Mouse (Mus musculus) forebrain, embryonic 14.5 days (tissue): ENCODE data around the gene Wdr53. TPM values are rescaled to one million over a fixed set of nuclear protein-coding genes. Genes with fewer than 3 reads are reported as not detected.
"Not testable (repeated sequence)": the region's sequence is repeated elsewhere in the genome, so short reads cannot be mapped to it uniquely, and the experiment has no call there.

ENCODE experiments used
- ATAC-seq: fragments of 200-750 bp; cut with Nextera tagmentation; 2 replicates; pipeline ENCODE4 v1.8.0; 2017; ENCODE audit warnings: mild to moderate bottlenecking, moderate library complexity
- DNase-seq: peaks from one replicate; pipeline ENCODE4 v3.0.0-alpha.2; 2015; ENCODE audit warnings: low spot score
- H3K27ac ChIP-seq: fragments of 300-500 bp; sonication (generic); 2 replicates; pipeline ENCODE4 v1.5.1; 2014; ENCODE audit warnings: low read depth, mild to moderate bottlenecking, control low read depth, low read length, moderate library complexity
- H3K27me3 ChIP-seq: fragments of 300-500 bp; sonication (generic); replicated peaks from 2 replicates; pipeline ENCODE4 v1.6.1; 2014; ENCODE audit warnings: low read length, control low read depth, mixed read lengths; ENCODE audit not compliant: control insufficient read depth, insufficient read depth
- H3K36me3 ChIP-seq: fragments of 300-500 bp; sonication (generic); 2 replicates; pipeline ENCODE4 v1.6.1; 2014; ENCODE audit warnings: low read length, control low read depth; ENCODE audit not compliant: control insufficient read depth, insufficient read depth
- H3K4me1 ChIP-seq: fragments of 300-500 bp; sonication (generic); 2 replicates; pipeline ENCODE4 v1.6.1; 2014; ENCODE audit warnings: antibody characterized with exemption, low read length, control low read depth; ENCODE audit not compliant: control insufficient read depth, insufficient read depth
- H3K4me2 ChIP-seq: fragments of 300-500 bp; sonication (generic); 2 replicates; pipeline ENCODE4 v1.6.1; 2014; ENCODE audit warnings: mild to moderate bottlenecking, control low read depth, low read length
- H3K4me3 ChIP-seq: fragments of 300-500 bp; sonication (generic); 2 replicates; pipeline ENCODE4 v1.5.1; 2014; ENCODE audit warnings: low read depth, low read length, control low read depth
- H3K9ac ChIP-seq: fragments of 300-500 bp; sonication (generic); 2 replicates; pipeline ENCODE4 v1.6.1; 2014; ENCODE audit warnings: mild to moderate bottlenecking, low read length, control low read depth, moderate library complexity
- H3K9me3 ChIP-seq: fragments of 300-500 bp; sonication (generic); replicated peaks from 2 replicates; pipeline ENCODE4 v1.6.1; 2016; ENCODE audit warnings: low read length, control low read depth, mixed read lengths; ENCODE audit not compliant: control insufficient read depth
- WGBS: fragments of 180-500 bp; shearing (Covaris S2); extraction: QIAGEN DNeasy Blood & Tissue Kit; methylation state at CpG from one replicate; pipeline ENCODE4 v1.1.7; 2014; 5-methylcytosine and 5-hydroxymethylcytosine counted together
- polyA plus RNA-seq: library from polyadenylated mRNA; unstranded; fragments of >200 nt; fragmentation: Nextera tagmentation; extraction: Ambion mirVana; gene quantifications from 2 replicates; pipeline ENCODE4 v1.2.1, GENCODE M21; 2014

Wdr53 gene
- polyA plus RNA-seq, 1 experiment from 2014 or later: 16.5 TPM

DNA sequence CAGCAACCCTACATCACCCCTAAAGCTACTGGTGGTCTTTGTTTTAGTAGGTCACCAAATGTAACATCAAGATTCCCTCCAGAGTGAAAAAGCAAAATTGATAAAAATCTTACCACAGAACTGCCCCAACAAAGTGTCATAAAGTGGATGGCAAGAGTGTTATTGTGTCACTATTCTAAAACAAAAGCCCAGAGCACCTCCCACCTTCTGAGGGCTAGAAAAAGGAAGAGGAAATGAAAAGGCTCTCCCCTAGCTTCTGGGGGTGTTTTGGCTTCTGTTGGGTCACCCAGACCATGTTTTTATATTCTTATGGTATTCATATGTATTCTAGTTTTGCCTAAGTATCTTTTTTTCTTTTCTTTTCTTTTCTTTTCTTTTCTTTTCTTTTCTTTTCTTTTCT, 24.6 kb upstream of the Wdr53 start:
- H3K4me1 ChIP-seq: no peaks in the 10 kb centered on the region
- no peak overlapping the region for H3K4me2 ChIP-seq
- no peaks in the 10 kb centered on the region for H3K27me3 ChIP-seq
- ATAC-seq (no peak), DNase-seq (no peak)
- no peak overlapping the region for H3K4me3 ChIP-seq
- H3K27ac ChIP-seq: no peak overlapping the region
- no peaks in the 10 kb centered on the region for H3K9me3 ChIP-seq
- H3K36me3 ChIP-seq: no peaks in the 10 kb centered on the region
- H3K9ac ChIP-seq: no peak overlapping the region

DNA sequence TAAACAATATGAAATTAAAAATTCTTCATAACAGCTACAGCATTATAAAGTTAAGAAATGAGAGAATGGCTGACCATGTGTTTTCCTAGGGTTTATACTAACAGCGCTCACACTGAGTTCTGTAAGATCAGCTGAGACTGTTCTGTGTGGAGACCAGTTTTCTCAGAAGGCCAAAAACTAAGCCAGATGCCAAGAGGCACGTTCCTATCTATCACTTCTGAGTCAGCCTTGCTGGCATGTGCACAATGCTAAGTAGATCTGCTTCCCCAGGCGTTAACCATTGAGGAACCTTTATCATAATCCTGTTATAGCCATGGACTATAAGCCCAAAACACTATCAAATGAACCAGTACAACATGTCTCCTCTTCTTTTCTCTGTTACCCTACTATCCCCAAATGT, 15.0 kb upstream of the Wdr53 start:
- H3K27me3 ChIP-seq, DNase-seq, H3K4me2 ChIP-seq, H3K4me1 ChIP-seq, ATAC-seq, H3K9ac ChIP-seq, H3K9me3 ChIP-seq, H3K4me3 ChIP-seq, H3K27ac ChIP-seq: not testable (repeated sequence)
- WGBS: 91% methylated on average over 3 of the region's 3 CpGs
- H3K36me3 ChIP-seq: peaks cover 41% of the 10 kb centered on the region

DNA sequence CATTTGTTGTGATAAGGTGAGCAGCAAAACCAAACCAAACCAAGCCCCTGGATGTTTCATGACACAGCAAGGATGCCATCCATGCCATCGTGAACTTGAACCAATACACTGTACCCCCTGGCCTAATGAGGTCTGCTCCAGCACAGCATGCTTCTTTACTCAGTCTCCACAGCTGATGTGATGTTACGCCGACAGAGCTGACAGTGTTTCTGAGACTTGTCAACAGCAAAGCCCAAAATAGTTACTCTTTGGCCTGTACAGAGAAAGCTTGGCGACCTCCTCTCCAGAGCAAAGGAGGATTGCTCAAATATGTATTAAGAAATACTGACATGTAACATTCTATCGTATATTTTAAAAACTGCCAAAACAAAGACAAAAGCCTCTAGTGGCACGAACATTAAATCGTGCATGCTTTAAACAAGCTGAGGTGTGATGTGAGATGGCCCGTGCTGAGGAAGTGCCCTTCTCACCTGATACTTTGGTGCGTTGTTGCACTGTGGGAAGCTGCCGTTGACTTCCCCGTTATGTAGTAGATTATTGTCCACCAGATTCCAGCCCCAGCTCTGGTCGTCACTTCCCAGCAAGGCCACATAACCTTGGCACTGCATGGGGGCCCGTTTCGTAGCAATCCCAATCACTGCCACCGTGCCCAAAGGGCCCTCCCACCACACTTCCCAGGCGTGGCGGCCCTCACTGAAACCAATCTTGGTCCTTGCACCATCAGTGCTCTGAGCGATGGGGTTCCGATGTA, 8.9 kb upstream of the Wdr53 start:
- ATAC-seq (no peak), DNase-seq (no peak)
- Histone ChIP-seq H3K9me3 (no peaks in the 10 kb centered on the region), H3K9ac (no peak overlapping the region), H3K27ac (no peak overlapping the region), H3K4me2 (no peak overlapping the region), H3K4me1 (no peaks in the 10 kb centered on the region), H3K27me3 (no peaks in the 10 kb centered on the region), H3K36me3 (peaks cover 42% of the 10 kb centered on the region), H3K4me3 (no peak overlapping the region)
- WGBS: 92% methylated on average over 19 of the region's 19 CpGs

DNA sequence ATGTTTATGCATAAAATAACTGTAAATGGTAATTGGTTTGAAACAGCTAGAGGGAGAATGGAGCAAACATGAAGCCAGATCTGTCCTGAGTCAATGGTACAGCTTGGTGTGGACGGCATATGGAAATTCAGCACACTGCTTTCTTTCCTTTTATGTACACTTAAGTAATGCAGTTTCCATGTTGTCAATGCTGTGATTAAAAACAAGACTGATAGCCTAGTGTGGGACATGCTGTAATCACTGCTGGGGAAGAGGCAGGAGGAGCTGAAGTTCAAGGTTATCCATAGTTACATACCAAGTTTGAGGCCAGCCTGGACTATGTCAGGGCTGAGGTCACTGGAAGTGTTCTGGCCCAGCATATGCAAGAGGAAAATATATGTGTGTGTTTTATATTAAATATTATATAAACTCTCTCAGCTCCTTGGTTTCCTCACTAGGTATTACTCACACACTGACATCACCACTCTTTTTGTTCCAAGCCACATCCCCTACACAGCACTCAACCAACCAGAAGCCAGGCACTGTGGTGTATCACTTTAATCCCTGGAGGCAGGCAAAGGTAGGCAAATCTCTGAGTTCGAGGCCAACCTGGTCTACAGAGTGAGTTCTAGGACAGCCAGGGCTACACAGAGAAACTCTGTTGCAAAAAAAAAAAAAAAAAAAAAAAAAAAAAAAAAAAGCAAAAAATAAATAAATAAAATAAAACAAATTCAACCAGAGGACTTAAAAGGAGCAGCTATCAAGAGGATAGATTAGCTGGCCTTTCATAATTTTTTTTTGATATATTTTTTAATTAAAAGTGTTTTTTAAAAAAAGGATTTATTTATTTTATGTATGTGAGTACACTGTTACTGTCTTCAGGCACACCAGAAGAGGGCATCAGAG, 7.4 kb upstream of the Wdr53 start:
- no peak for ATAC-seq
- no peak overlapping the region for H3K4me2 ChIP-seq
- WGBS: 92% methylated on average over 2 of the region's 2 CpGs
- DNase-seq: no peak
- no peak overlapping the region for H3K4me3 ChIP-seq
- H3K4me1 ChIP-seq: no peaks in the 10 kb centered on the region
- H3K27me3 ChIP-seq: no peaks in the 10 kb centered on the region
- H3K9me3 ChIP-seq: no peaks in the 10 kb centered on the region
- no peak overlapping the region for H3K9ac ChIP-seq
- H3K36me3 ChIP-seq: peaks cover 27% of the 10 kb centered on the region
- H3K27ac ChIP-seq: no peak overlapping the region

DNA sequence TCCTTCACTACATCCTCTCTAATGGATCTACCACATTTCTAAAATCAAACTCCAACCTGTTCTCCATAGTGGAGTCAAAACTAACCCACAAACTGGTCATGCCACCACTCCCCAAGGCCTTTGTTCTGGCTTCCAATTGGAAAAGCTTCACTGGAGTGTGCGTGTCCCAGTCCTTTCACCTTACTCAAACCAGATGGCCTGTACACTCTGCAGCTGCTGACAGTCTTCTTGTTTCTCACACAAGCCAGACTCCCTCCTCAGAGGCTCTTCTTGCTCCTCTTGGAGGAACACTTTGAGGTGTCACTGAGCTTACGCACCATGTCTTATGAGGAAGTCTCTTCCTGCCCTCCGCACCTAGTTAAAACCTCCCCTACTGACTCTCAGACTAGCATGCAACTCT, 3.1 kb upstream of the Wdr53 start:
- DNase-seq (no peak), ATAC-seq (no peak)
- H3K27ac ChIP-seq: no peak overlapping the region
- H3K4me3 ChIP-seq: no peak overlapping the region
- WGBS: 90% methylated on average over 3 of the region's 3 CpGs
- H3K4me2 ChIP-seq: no peak overlapping the region
- no peak overlapping the region for H3K9ac ChIP-seq
- no peaks in the 10 kb centered on the region for H3K36me3 ChIP-seq
- H3K9me3 ChIP-seq: no peaks in the 10 kb centered on the region
- peaks cover 12% of the 10 kb centered on the region for H3K4me1 ChIP-seq
- H3K27me3 ChIP-seq: no peaks in the 10 kb centered on the region

DNA sequence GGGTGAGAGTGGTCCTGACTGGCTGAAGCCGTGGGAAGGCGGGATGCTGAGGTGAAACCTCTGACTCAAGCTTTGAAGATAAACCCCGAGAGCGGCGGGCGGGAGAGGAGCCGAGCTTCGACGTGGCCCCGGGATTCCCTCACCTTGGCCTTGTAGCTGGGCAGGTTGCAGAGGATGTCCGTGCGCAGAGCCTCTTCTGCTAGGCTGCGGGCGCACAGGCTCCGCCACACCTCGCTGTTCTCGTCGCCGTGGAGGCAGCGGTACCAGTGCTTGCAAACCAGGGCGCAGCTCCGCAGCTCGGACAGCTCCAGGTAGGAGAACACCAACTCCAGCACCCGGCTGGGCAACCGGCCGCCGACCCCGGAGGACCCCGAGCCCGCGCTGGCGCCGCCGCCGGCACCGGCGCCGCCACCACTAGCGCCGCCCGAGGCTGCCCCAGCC, 656 bp upstream of the Wdr53 start:
- Histone ChIP-seq H3K4me1 (peaks cover 12% of the 10 kb centered on the region), H3K9me3 (no peaks in the 10 kb centered on the region), H3K9ac (peak overlapping the region; percentile 92), H3K27ac (peak overlapping the region; percentile 95), H3K4me3 (peak overlapping the region; percentile 84), H3K27me3 (no peaks in the 10 kb centered on the region), H3K36me3 (no peaks in the 10 kb centered on the region), H3K4me2 (peak overlapping the region; percentile 81)
- peak; percentile 39 for DNase-seq
- no peak for ATAC-seq
- 0% methylated on average over 33 of the region's 41 CpGs for WGBS

DNA sequence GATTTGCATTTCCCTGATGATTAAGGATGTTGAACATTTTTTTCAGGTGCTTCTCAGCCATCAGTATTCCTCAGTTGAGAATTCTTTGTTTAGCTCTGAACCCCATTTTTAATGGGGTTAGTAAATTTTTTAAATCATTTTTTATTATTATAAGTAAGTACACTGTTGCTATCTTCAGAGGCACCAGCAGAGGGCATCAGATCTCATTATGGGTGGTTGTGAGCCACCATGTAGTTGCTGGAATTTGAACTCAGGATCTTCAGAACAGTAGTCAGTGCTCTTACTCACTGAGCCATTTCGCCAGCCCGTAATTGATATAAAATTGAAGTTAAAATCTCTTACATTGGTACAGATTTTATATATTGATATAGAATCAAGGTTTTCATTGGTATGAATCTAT, 17.2 kb downstream of the Wdr53 start:
- not testable (repeated sequence) for H3K9me3 ChIP-seq, H3K9ac ChIP-seq, H3K4me2 ChIP-seq, H3K27ac ChIP-seq, H3K4me3 ChIP-seq, H3K4me1 ChIP-seq, H3K36me3 ChIP-seq, ATAC-seq, H3K27me3 ChIP-seq
- peak; percentile 11 for DNase-seq
- 90% methylated on average over 2 of the region's 2 CpGs for WGBS

DNA sequence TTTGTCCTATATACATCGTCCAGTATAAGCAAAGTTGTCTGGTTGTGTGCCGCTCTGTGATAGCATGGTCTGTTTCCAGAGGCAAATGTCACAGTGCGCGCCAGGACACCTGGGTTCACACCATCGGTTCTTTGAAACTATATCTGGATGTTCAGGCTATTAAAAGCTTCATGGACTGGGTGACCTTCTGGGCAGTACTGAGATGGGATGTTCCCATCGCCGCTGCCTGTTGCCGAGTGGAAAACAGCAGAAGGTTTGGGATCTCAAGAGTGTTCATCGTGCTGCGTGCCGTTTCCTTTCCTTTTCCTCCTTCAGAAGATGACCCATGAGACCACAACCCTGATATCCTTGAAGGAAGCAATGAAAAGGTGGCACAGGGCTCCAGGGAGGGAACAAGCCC, 24.3 kb downstream of the Wdr53 start, which contains the start of gene Smco1:
Gene Smco1 (plus strand): TSS at position 178 of the 400 bp plus-strand sequence.
- Histone ChIP-seq H3K4me1 (no peaks in the 10 kb centered on the region), H3K4me3 (no peak within 1 kb of the TSS), H3K9me3 (no peaks in the 10 kb centered on the region), H3K4me2 (no peak within 1 kb of the TSS), H3K36me3 (no peaks in the 10 kb centered on the region), H3K27me3 (no peaks in the 10 kb centered on the region), H3K27ac (no peak within 1 kb of the TSS), H3K9ac (no peak within 1 kb of the TSS)
- DNase-seq: no peak
- ATAC-seq: no peak
- 90% methylated on average over 11 of the region's 11 CpGs for WGBS

DNA sequence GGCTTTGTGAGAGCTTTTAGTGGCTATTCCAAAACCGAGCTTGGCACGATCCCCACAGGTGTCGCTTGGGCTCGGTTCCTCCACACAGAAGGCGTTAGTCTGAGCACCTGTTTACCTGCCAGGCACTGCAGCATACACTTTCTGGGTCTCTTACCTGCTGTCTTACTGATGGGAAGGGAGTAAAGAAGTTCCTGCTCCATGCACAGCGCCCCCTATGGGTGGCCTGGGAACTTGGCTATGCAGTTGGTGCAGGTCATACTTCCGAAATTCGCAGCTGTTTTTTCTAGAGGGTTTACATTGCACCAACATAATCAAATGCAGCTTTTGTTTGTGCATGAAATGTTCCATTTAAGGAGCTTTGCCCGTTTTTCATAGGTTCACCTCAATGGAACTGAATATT, 26.3 kb downstream of the Wdr53 start:
- Histone ChIP-seq H3K4me1 (peaks cover 6% of the 10 kb centered on the region), H3K27ac (no peak overlapping the region), H3K4me3 (no peak overlapping the region), H3K4me2 (no peak overlapping the region), H3K27me3 (no peaks in the 10 kb centered on the region), H3K9me3 (no peaks in the 10 kb centered on the region), H3K36me3 (no peaks in the 10 kb centered on the region), H3K9ac (no peak overlapping the region)
- no peak for DNase-seq
- WGBS: 48% methylated on average over 9 of the region's 9 CpGs
- ATAC-seq: no peak
